Mouse (Mus musculus) myocyte (in vitro differentiated cells): ENCODE results near the gene Them7.

Experiments used
- MYOG ChIP-seq, 3 experiments: IDR thresholded peaks; one replicate each; pipeline ENCODE4 v1.6.1; 2011; ENCODE audit warnings: control low read depth in 2 of 3, low read depth in 2 of 3, mild to moderate bottlenecking in 2 of 3; ENCODE audit not compliant: insufficient read length in 2 of 3, control insufficient read depth in 1 of 3, insufficient read depth in 1 of 3
- POLR2A ChIP-seq: IDR thresholded peaks from one replicate; pipeline ENCODE4 v1.6.1; 2011; ENCODE audit warnings: low read depth, mild to moderate bottlenecking, control low read depth, moderate library complexity; ENCODE audit not compliant: insufficient read length
- POLR2AphosphoS2 ChIP-seq: IDR thresholded peaks from one replicate; pipeline ENCODE4 v1.6.1; 2011; ENCODE audit warnings: low read depth, control low read depth; ENCODE audit not compliant: insufficient read length

DNA sequence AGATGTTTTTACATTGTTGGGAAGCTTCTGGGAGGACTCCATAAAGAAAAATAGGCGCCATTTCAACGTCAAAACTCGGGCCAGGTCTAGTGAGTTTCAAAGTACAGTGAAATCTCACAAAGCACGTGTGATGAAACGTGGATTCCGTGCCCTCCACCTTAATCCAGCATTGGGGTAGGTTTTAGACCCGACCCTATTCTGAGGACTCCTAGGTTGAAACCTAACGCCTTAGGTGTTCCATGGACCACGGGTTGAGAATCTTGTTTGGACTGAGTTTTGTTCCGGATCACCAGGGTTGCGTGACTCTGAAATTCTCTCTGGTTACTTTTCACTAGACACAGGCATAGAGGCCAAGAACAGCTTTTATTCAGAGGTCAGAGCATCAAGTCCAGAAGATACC is 514 bp upstream of the Them7 start:
- TF ChIP-seq POLR2AphosphoS2 (no peak), POLR2A (no peak), MYOG (IDR thresholded peaks at IDR 0.05; ENCODE audit: control insufficient read depth in 1 of 3, insufficient read depth in 1 of 3, insufficient read length in 2 of 3, low read depth in 2 of 3) (no peak)
